Mouse (Mus musculus) layer of hippocampus, adult 9-11 months (tissue): Measurements from ENCODE around the gene Adam12.

Experiments
- DNase-seq: peaks from one replicate; pipeline ENCODE4 v3.0.0; 2022

Gene Adam12

DNA sequence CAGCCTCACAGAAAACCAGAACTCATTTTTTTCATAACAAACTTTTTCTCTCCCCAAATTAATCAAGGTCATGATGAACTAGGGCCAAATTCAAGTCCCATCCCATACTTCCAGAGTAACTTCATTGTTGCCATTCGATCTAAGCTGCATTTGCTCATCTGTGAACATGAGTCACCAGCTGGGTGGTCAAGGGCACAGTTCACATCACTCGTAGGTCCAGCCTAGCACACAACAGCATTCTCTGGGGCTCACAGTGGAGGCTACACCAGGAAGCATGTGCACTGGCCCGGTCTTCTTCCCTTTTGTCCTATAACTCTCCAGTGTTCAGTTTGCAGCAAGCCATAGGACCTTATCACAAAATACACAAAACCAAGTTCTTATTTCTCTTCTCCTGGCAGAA, 84.4 kb downstream of the Adam12 start:
- no peak for DNase-seq

DNA sequence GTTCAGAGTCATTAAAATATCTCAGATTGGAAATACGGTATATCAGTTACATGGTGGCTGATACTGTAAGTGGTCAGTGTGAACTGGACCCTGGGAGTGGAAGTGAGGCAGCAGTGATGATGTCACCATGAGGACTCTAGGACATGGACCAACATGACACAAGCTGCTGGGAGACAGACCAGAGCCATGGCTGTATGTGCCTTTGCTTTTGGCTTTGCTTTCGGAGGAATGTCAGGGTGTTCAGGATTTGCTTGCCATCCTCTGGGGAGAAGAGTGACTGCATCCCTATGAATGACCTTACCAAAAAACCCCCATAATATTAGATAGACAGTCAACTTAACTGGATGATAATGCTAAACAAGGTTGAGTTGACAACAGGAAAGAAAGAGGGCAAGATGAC, 85.1 kb downstream of the Adam12 start:
- DNase-seq: no peak

DNA sequence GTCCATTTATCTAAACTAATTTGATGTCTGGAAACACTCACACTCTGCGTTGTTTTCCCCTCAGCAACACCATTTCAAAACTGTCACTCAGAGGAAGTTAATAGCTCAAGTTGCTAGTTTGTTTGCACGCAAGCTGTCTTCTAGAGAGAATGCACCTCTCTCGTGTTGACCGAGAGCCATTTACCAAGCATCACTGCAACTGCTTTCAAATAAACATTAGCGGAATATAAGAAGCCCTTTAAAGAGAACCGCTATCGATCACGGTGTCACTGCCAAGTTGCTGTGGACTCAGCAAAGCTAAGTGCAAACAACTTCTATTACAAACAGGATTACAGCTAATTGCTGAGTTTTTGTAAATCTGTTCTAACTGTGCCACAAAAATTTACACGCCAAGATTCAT, 87.8 kb downstream of the Adam12 start:
- no peak for DNase-seq

DNA sequence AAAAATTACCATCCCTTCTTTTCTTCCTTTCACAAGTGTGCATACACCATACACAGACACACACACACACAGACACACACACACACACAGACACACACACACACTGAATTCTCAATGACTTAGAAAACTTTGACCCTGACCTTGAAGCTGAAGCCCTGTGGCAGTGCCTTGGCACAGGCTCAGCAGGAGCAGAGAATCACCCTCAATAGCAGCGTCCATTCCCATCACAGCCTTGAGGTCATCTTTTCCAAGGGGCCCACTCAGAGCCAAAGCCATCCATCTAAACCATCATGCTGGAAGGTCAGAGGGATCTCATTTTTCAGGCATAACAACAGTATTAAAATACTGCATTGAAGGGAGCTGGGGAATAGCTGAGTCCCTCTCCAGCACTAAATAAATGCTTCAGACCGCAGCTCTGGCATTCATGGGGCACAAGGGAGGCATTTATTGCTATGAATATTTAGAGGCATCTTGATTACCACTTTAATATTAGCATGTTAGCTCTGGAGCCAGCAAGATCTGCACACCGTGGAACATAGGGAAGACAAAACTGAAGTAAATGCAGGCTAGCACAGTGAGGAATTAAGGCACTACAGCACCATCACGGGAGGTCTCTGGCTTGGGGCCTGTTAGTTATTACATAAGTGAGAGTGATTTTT, 92.5 kb downstream of the Adam12 start:
- DNase-seq: no peak

DNA sequence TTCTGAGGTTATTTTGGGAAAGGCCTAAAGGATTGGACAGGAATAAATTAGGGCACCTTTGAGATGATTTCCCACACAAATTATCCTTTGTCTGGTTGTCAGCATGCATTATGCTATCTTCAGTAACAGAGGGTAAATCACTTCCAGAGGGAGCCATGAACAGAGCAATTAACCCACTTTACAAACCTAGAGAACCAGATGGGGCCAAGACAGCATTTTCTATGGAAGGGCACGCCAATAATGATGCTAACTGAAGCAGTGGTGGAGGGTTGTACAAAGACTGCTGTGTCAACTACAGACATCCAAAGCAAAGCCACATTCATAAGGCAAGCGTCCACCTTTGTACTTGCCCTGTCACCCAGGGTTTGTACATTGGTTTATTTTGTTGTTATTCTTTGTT, 99.6 kb downstream of the Adam12 start:
- no peak for DNase-seq

DNA sequence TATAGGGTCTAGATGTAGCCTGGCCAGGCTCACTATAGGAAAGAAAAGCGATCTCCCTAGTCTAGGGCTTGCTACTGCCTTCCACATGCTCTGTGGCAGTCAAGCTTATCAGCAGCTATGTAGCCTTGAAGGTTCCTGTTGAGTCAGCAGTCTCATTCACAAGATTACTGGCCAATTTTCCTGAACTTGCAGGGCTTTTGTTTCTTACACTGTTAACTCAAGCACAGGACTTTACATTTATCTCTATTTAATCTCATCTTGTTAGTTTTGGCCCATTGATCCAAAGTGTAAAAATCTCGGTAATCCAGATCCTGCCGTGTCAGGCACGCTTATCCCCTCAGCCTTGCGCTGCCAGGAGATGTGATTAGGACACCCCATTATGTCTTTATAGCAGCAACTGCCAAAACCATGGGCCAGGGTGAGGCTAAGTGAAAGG, 103.8 kb downstream of the Adam12 start:
- DNase-seq: no peak

DNA sequence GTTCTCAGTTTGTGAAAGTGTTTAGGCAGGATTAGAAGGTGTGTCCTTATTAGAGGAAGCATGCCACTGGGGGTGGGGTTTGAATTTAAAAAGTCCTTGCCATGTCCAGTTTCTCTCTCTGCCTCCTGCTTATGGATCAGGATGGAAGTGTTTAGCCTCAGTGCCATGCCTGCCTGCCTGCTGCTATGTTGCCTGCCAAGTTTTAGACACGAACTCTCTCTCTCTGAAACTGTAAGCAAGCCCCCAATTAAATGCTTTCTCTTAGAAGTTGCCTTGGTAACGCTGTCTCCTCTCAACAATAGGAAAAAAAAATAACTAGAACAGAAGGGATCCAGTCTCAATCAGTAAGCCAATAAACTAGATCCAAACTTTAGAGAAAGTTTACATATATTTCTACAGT, 110.5 kb downstream of the Adam12 start:
- DNase-seq: no peak

DNA sequence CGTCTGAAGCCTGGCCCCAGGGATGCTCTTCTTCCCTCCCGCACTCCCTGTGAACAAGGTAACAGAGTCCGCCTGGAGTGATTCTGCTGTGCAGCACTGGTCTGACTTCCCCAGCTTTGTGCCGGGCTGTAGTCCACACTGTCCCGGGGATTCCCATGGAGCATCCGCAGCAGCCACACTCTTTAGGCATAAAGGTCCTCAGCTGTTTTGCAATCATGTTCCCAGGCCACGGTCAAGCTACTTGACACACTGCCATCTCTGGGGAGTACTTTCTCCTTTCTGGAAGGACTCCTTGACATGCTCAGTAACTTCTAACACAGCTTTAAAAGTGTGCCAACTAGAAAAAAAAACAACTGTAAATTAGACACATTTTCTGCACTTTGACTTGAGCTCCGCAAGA, 116.5 kb downstream of the Adam12 start:
- DNase-seq: no peak

DNA sequence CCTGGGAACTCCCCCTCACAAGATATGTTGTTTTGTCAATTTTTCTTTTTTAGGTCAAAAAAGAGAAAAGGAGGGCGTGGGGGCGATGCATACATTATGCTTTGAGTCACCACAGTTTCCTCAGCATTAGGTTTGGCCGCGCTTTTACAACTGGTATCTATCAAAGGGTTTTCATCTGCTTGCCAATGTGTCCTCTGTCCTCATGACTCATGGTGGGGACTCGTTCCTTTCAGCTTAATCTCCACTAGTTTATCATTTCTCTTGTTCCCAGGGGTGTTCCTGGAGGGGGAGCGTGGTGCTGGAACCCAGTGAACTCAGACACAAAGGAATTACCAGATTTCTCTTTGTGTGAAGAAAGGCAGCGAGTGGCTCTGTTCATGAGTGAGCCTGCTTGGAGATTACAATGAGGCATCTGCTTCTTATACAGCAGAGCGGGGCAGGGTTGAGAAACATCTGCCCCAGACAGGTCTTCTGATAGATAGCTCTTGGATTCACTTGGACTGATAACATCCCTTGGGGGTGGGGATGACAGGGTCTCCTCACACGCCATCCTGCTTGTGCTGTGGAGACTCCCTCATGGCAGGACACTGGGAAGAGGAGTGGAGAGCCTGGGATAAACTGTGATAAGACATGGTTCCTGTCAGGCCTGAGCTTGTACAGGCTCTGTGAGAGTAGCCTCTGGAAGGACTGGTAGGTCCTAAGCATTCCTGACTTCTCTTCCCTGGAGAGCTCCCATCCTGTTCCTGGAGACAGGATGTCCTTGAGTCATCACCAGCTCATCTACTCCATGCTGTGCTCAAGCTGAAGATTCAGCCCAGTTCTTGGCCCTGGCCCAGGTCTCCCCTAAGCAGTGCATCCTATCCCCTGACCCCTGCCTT, 117.4 kb downstream of the Adam12 start:
- DNase-seq: peak; percentile 21

DNA sequence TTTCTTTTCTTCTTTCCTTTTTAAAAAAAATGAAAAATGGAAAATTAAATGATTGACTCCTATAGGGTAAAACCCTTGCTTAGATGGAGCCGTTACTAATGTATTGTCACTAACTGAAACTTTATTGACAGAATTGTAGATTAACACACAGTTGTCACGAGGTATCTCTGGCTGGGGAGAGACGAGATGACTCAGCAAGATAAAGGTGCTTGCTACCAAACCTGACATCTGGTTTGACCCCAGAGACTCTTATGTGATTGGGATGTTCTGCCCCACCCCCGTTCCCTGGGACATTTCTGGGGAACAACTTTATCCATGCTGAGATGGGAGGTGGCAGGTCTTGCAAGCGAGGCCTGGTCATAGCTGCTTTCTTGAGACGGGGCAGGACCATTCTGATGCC, 118.1 kb downstream of the Adam12 start:
- no peak for DNase-seq

DNA sequence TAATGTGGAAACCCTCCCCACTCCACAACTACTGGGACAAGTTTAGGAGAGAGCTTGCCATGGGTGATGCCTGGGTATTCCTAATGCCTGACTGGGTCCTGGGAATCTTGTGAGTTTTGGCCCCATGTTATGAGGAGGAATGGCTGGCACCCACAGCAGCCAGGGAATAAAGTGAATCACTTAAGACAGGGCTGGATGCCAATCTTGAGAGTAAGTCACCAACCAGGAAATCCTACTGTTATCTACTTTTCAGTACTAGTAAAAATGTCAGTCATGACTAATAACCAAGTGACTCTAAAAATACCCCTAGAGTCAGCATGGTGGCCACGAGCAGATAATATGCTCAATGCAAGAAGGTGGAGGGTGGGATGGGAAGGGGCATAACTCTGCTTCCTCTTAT, 121.8 kb downstream of the Adam12 start:
- DNase-seq: no peak

DNA sequence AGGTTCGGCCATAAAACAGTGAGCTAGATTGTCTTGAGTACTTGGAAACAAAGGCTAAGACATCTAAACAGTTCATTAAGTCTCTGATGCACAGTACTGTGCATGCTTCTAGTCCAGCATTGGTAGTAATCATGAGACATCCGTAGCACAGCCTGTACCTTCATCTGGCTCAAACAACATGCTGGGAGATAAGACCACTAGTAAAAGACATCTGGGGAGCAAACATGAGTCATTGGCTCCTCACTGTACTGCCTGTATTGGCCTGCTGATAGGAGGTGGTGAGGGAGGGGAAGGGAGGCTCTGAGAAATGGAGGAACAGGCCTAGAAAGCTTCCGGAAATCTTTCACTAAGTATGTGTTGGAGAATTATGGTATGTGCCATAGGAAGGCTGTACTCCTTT, 124.1 kb downstream of the Adam12 start:
- no peak for DNase-seq

DNA sequence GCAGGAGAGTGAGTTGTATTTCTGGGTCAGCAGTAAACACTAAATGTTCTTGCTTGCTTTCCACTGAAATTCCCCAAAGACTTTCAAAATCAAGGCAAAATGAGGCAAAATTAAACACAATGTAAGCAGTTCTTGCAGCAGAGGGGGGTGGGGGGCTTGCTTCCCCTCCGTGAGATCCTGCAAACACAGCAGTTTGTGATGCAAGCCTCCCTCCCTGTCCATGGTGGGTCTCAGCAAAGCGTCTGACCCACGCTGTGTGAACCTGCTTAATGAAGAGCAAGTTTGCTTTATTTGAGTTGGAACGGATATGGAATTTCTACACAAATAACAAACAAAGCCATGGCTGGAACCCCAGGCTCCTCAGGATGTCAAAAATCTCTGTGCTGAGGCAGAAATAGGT, 132.9 kb downstream of the Adam12 start:
- DNase-seq: no peak

DNA sequence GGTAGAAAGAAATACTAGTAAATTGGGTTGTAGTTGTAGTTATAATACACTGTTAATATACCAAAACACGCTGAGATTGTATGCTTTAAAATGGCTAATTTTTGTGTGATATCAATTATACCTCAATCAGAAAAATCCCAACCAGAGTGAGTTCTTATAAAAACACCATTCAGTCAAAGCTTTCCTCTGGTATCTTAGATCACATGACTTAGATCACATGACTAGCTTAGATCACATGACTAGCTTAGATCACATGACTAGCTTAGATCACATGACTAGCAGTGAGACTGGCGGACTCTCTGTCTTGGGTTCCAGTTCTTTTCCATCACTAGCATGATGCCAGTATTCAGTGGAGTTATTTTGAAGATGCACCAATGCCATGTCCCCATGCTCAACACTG, 134.1 kb downstream of the Adam12 start:
- DNase-seq: no peak

DNA sequence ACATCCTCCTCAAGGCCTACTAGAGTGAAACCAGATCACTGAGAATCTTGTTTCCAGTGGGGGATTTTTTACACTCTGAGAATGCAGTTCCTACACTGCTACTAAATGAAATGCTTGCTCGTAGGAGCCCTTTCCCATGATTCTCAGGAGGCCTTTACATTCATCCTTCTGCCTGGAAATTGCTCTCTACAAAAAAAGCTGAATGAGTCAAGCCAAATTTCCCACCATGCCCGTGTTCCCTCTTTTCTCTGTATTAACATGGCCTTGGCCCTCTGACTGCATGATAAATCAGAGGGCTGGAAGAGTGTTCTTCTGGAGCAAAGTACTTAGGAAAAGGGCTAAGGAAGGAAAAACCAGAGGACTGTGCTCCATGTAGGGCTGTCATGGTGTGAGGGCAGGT, 138.1 kb downstream of the Adam12 start:
- no peak for DNase-seq

DNA sequence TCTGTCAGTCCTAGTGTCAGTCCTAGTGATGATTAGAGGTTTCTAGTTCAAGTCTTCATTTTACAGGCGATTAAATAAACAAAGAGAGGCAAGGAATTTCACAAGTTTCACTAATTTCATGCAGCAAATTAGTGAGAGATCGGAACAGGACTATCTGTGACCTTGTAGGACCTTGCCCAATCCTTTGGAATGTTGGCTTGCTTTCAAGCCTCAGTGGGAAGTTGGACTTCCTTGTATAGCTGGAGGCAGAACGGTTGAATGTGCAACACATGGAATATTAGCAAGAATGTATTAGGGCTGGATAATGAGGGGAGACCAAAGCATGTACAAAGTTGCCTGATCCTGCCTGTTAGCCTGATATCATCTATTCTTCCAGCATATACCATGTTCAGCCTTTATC, 141.2 kb downstream of the Adam12 start:
- no peak for DNase-seq

DNA sequence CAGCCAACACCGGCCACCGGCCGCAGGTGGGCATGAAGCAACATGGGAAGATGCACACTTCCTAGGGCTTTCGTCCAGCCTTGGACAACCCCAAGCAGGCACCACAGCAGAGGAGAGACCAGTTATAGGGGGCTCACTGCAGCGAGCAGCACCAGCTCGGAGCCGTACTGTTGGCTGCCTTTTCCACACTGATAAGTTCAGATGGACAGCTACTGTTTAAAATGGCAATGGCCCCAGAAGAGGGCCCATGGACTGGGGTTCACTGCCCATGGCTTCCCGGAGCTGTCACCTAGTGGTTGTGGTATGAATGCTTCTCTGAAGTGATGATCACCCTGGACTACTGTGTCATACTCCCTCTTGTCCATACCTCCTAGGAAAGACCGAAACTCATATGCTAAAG, 141.7 kb downstream of the Adam12 start:
- DNase-seq: no peak

DNA sequence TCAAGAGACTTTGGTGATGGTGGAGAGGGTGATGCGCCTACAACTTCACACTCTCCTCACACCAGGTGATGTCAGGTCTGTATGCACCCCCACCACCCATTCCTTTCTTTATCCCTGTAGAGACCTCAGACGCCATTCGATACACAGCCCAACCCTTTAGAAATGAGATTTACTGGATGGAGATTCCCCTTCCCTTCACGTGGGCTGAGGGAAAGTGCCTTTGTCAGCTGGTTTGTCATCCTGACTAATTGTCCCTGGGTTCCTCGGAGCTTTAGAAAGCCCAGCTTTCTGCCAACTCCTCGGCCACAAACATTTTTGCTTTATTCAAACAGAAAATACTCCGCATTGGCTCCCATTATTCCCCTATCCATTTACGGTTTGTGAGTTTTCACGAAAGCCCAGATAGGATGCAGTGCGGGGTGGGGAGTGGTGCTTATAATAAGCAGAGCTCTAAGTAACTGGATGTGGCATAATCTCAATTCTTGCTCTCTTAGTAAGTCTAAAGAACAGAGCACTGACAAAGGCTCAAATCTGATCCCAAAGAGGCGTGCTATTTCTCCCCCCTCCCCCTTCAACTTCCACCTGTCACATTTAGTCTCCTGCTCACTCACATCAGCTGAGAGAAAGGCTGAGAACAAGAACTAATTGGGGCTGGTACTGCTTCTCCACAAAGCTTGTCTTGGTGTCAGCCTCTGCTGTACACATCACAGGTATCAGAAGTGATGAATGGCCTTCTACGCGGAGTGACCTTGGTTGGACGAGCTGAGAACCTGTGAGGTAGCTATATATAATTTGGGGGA, 143.2 kb downstream of the Adam12 start:
- DNase-seq: no peak

DNA sequence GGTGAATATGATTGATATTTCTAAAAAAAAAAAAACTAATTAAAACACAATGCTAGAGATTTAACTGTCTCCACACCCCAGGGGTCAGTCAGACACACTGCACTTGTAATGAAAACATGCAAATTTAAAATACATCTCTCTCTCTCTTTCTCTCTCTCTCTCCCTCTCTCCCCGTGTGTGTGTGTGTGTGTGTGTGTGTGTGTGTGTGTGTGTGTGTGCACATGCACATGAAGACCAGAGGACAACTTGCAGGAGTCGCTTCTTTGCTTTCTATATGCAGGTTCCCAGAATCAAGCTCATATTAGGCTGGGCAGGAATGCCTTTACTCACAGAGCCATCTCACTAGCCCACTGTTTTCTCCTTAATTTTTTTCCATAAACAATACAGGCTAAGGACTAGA, 146.6 kb downstream of the Adam12 start:
- DNase-seq: no peak

DNA sequence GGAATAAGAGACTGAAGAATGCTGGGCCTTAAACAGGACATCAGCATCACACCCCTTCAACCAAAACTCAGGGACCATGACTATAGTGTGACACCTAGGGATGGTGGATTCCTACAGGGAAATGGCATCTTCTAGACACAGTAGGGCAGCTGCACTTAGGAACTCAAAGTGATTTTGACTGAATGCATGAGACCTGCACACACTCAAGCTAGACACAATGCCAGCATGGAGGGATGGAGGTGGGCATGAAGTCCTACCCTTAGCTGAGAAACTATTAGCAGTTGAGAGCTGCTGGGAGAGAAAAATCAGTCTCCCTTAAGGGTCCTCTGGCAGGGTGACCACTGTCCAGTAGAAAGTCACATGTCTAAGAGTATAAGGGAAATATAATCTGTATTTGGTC, 147.0 kb downstream of the Adam12 start:
- DNase-seq: no peak

DNA sequence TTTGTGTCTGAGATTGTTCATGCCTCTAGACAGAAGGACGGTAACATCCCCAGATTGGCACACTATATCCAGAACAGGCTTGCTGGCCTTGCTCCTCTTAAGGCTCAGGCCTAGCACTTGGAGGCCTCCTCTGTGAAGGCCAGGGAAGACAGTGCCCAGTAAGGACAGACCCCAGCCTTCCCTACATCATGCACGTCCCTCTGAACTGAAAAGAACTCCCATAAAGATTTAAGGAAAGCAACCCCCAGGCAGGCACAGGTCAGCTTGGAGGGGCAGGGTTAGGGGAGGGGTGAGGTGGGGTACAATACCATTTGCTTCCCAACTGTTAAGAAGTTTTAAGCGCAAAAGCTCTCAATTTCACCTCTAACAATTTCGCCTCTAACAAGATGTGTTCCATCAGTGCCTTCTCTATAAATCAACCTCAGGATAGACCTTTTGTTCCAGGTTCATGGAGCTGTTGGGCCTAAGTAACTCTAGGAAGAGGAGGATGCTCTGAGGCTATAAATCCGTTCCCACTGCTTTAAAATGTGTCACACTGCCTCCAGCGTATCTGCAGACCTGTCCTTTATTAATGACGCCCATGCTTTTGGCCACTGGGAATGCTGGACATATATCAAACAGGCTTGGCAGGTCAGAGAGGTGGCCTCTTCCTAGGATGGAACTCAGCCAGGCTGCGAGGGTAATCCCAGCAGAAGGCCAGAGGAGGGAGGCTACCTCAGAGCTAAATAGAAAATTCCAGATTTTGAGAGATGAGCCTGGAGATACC, 150.5 kb downstream of the Adam12 start:
- DNase-seq: no peak

DNA sequence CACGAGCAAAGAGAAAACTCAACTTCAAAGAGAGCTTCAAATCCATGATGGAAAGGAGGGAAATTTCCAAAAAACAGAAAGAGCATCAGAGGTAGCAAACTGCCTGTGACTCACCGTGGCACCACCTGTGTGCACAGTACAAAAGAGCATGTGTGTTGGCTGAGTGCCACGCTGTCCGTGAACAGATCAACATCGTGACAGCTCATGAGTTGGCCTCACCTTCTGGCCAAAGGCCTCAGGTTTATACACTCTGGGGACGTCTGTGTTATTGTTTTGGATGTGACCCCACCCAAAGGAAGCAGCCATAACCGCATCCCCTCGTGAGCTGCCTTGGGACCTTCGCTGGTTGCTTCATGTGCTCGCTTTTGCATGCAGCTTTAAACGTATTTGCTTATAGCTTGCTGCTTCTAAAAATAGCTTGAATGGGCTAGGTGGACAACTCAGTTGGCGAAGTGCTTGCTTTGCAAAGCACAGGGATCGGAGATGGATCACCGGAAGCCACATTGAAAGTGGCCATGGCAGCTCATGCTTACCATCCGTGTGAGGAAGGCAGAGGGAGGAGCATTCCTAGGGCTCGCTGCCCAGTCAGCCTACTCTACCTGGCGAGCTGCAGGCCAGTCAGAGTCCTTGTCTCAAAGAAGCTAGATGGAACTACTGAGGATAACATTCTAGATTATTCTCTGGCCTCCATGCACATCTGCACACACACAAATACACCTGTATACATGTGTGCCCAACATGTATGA, 151.8 kb downstream of the Adam12 start:
- DNase-seq: no peak
